Mouse (Mus musculus): ENCODE results near the gene Rai14. TPM values are rescaled to one million over a fixed set of nuclear protein-coding genes. Genes with fewer than 3 reads are reported as not detected.

Rai14 gene
- polyA plus RNA-seq, 1 experiment from 2014 or later = 59.8 TPM

- no peak overlapping the region for H3K4me3 ChIP-seq (replicated peaks)
- H3K27me3 ChIP-seq = no peaks in the 10 kb centered on the region
- 87% methylated on average over 10 of the region's 10 CpGs for WGBS
- peaks cover 24% of the 10 kb centered on the region for H3K4me1 ChIP-seq
- no peak overlapping the region for H3K9ac ChIP-seq
- H3K9me3 ChIP-seq = no peaks in the 10 kb centered on the region
- H3K27ac ChIP-seq = no peak overlapping the region
- no peaks in the 10 kb centered on the region for H3K36me3 ChIP-seq (replicated peaks)
- no peak for ATAC-seq (ENCODE audit: low FRiP score)
- no peak overlapping the region for H3K4me2 ChIP-seq
Measured at GRCm38 (mm10) chr15:10718763-10719162, 4.3 kb upstream of the Rai14 start.

DNA sequence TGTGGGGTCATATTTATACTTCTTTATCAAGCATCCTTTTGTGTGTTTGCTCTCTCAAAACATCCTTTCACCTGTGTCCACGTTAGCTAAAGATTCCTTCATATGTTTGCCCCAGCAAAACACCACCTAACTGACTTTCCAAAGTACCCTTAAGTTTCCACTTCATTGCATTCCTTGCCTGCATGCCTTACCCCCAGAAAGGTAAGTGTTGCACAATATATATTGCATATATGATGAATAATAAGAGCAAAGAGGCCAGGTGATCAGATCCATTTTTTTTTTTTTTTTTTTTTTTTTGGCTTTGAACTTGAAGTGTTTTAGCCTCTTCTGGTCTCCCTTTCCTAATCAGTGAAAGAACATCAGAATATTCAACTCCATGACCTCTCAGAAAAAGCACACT is 2.9 kb upstream of the Rai14 start:
- peaks cover 23% of the 10 kb centered on the region for H3K4me1 ChIP-seq
- no peak overlapping the region for H3K4me2 ChIP-seq
- ATAC-seq (ENCODE audit: low FRiP score) = no peak
- H3K27me3 ChIP-seq = no peaks in the 10 kb centered on the region
- no peak overlapping the region for H3K4me3 ChIP-seq (replicated peaks)
- H3K9ac ChIP-seq = no peak overlapping the region
- no peaks in the 10 kb centered on the region for H3K9me3 ChIP-seq
- 97% methylated on average over 1 of the region's 1 CpGs for WGBS
- no peaks in the 10 kb centered on the region for H3K36me3 ChIP-seq (replicated peaks)
- no peak overlapping the region for H3K27ac ChIP-seq

DNA sequence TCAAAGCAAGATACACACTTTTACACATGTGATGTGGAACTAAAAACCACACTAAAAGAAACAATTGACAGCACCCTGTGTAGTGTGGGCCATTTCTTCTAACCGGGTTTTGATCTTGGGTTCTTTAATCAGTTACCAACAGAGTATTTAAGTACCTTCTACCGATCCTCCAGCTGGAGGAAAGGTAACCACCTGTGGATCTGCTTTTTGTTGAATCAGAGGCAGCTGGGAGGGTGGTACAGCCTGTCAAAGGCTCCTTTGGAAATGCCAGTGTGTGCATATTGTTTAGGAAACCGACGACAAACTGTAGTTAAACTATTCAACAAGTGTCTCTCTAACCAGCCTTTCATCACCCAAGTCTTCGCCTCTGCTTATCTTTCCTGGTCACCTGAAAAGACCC is 1.5 kb upstream of the Rai14 start:
- no peak overlapping the region for H3K27ac ChIP-seq
- H3K4me3 ChIP-seq (replicated peaks) = no peak overlapping the region
- no peak overlapping the region for H3K9ac ChIP-seq
- no peaks in the 10 kb centered on the region for H3K9me3 ChIP-seq
- peaks cover 37% of the 10 kb centered on the region for H3K4me1 ChIP-seq
- 0 out of 2 replicates have a peak overlapping the region, but pooled peaks have one; percentile 91 for H3K4me2 ChIP-seq
- 10% methylated on average over 5 of the region's 5 CpGs for WGBS
- H3K36me3 ChIP-seq (replicated peaks) = no peaks in the 10 kb centered on the region
- ATAC-seq (ENCODE audit: low FRiP score) = no peak
- H3K27me3 ChIP-seq = no peaks in the 10 kb centered on the region

DNA sequence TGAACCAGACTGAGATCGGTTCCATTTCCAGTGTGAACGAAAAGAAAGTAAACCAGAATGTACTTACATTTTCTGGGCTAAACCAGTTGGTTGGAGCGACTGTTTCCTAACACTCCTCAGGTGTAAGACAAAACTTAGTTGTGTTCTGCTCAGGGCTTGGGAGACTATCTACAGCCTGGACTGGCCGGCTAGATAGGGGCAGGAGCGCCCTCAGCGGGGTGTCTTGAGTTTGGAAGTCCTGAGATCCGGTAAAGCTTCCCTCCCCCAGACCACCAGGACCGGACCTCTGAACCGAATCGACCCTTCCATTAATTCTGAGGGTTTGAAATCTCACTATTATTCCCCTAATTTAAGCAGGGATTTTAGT is 698 bp upstream of the Rai14 start:
- H3K4me1 ChIP-seq = peaks cover 38% of the 10 kb centered on the region
- peak overlapping the region; percentile 79 for H3K27ac ChIP-seq
- peak; percentile 37 for ATAC-seq (ENCODE audit: low FRiP score)

GRCm38 (mm10) chr15:10713626-10714316 is 653 bp downstream of the Rai14 start:
- H3K27ac ChIP-seq = peak overlapping the region; percentile 79
- WGBS = under 1% methylated on average over 28 of the region's 35 CpGs
- peak overlapping the region; percentile 88 for H3K9ac ChIP-seq
- peaks cover 38% of the 10 kb centered on the region for H3K4me1 ChIP-seq
- H3K4me2 ChIP-seq = peak overlapping the region; percentile 91
- 0 out of 2 replicates have a peak, but pooled peaks cover 4% of the 10 kb centered on the region for H3K36me3 ChIP-seq (replicated peaks)
- ATAC-seq (ENCODE audit: low FRiP score) = peak; percentile 71
- H3K27me3 ChIP-seq = no peaks in the 10 kb centered on the region
- peak overlapping the region; percentile 84 for H3K4me3 ChIP-seq (replicated peaks)
- H3K9me3 ChIP-seq = no peaks in the 10 kb centered on the region

More for the DNA sequence above, 698 bp upstream of the Rai14 start:
- Histone ChIP-seq H3K27me3 (no peaks in the 10 kb centered on the region), H3K9me3 (no peaks in the 10 kb centered on the region), H3K36me3 (replicated peaks) (no peaks in the 10 kb centered on the region), H3K4me2 (peak overlapping the region; percentile 91), H3K9ac (peak overlapping the region; percentile 88; the same call in 1 of the 2 replicates), H3K4me3 (replicated peaks) (peak overlapping the region; percentile 84)
- WGBS = under 1% methylated on average over 10 of the region's 10 CpGs

DNA sequence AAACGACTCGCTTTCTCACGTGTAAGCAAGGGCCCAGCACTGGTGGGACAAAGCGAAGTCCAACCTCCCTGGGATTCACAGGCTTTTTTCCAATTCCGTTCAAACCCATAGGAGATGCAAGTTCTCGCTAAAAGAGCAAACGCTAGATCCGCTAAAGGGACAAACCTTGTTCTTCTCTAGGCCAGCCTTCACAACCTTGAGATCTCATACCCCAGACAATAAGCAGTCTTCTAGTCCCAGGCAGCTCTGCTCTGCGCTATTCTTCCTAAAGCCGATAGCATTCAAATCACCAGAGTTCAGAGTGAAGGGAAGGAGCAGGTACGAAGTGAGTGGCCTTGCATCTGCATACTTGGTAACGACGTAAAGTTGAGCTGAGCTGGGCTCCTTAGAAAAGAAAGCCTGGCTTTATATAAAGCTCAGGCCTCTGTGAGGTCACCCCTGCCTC is 1.2 kb downstream of the Rai14 start:
- Histone ChIP-seq H3K27ac (peak overlapping the region; percentile 79), H3K36me3 (replicated peaks) (0 out of 2 replicates have a peak, but pooled peaks cover 7% of the 10 kb centered on the region), H3K9me3 (no peaks in the 10 kb centered on the region), H3K9ac (peak overlapping the region; percentile 88), H3K4me3 (replicated peaks) (peak overlapping the region; percentile 84), H3K4me1 (peaks cover 38% of the 10 kb centered on the region), H3K27me3 (no peaks in the 10 kb centered on the region), H3K4me2 (peak overlapping the region; percentile 91)
- ATAC-seq (ENCODE audit: low FRiP score) = peak; percentile 10; the same call in 1 of the 2 replicates
- WGBS = 6% methylated on average over 13 of the region's 13 CpGs

DNA sequence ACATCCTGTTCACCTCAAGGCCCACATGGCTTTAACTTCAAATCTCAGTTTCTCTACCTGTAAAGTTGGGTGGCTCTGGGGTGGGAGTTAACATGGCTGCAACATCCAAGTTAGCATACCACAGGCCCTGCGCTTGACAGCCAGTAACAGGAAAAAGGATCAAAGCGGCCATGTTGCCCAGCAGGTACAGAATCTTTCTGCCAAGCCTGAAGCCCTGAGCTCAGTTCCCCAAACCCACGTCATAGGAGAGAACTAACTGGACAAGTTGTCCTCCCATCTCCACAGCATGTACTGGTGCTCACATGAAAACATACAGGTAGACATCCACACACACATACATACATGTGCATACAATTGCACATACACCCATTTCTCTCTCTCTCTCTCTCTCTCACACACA is 2.1 kb downstream of the Rai14 start:
- WGBS = 74% methylated on average over 3 of the region's 3 CpGs
- Histone ChIP-seq H3K9me3 (no peaks in the 10 kb centered on the region), H3K4me2 (peak overlapping the region; percentile 91), H3K4me1 (peaks cover 38% of the 10 kb centered on the region), H3K27ac (no peak overlapping the region), H3K36me3 (replicated peaks) (0 out of 2 replicates have a peak, but pooled peaks cover 7% of the 10 kb centered on the region), H3K9ac (0 out of 2 replicates have a peak overlapping the region, but pooled peaks have one; percentile 29), H3K4me3 (replicated peaks) (peak overlapping the region; percentile 84), H3K27me3 (no peaks in the 10 kb centered on the region)
- no peak for ATAC-seq (ENCODE audit: low FRiP score)

GRCm38 (mm10) chr15:10711231-10711630 is 3.2 kb downstream of the Rai14 start:
- no peaks in the 10 kb centered on the region for H3K9me3 ChIP-seq
- no peak overlapping the region for H3K4me3 ChIP-seq (replicated peaks)
- no peak overlapping the region for H3K27ac ChIP-seq
- no peaks in the 10 kb centered on the region for H3K27me3 ChIP-seq
- 0 out of 2 replicates have a peak, but pooled peaks cover 7% of the 10 kb centered on the region for H3K36me3 ChIP-seq (replicated peaks)
- ATAC-seq (ENCODE audit: low FRiP score) = no peak
- H3K4me1 ChIP-seq = peaks cover 37% of the 10 kb centered on the region
- 65% methylated on average over 6 of the region's 6 CpGs for WGBS
- H3K9ac ChIP-seq = no peak overlapping the region
- H3K4me2 ChIP-seq = peak overlapping the region; percentile 91

GRCm38 (mm10) chr15:10708591-10709272 is 5.7 kb downstream of the Rai14 start:
- Histone ChIP-seq H3K27ac (no peak overlapping the region), H3K4me3 (replicated peaks) (no peak overlapping the region), H3K4me1 (peaks cover 25% of the 10 kb centered on the region), H3K27me3 (no peaks in the 10 kb centered on the region), H3K36me3 (replicated peaks) (0 out of 2 replicates have a peak, but pooled peaks cover 7% of the 10 kb centered on the region), H3K9me3 (no peaks in the 10 kb centered on the region), H3K9ac (no peak overlapping the region), H3K4me2 (no peak overlapping the region)
- ATAC-seq (ENCODE audit: low FRiP score) = no peak
- 88% methylated on average over 10 of the region's 10 CpGs for WGBS

DNA sequence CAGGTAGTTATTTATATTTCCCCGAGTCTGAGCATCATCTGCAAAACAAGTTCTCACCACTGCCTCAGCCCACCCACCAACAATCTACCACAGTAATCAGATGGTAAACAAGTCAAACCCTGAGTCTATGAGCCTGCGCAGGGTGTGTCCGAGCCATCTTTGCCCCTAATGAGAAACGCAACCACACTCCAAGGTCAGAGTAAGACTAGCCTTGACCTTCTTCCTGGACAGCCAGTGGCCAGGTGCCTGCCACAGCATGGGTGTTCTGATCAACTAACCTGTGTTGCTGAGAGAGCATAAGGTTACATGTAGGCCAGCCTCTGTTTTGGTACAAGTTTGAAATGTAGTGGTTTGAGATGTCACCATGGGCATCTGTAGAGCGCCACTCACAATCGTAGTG is 7.3 kb downstream of the Rai14 start:
- no peak overlapping the region for H3K9ac ChIP-seq
- H3K27me3 ChIP-seq = no peaks in the 10 kb centered on the region
- H3K27ac ChIP-seq = no peak overlapping the region
- H3K36me3 ChIP-seq (replicated peaks) = 0 out of 2 replicates have a peak, but pooled peaks cover 7% of the 10 kb centered on the region
- no peaks in the 10 kb centered on the region for H3K9me3 ChIP-seq
- H3K4me2 ChIP-seq = no peak overlapping the region
- H3K4me3 ChIP-seq (replicated peaks) = no peak overlapping the region
- 97% methylated on average over 6 of the region's 6 CpGs for WGBS
- no peak for ATAC-seq (ENCODE audit: low FRiP score)
- H3K4me1 ChIP-seq = peaks cover 13% of the 10 kb centered on the region

- Histone ChIP-seq H3K4me3 (replicated peaks) (no peak overlapping the region), H3K4me2 (no peak overlapping the region), H3K9ac (no peak overlapping the region), H3K27me3 (no peaks in the 10 kb centered on the region), H3K36me3 (replicated peaks) (peaks cover 7% of the 10 kb centered on the region), H3K27ac (no peak overlapping the region), H3K4me1 (peaks cover 6% of the 10 kb centered on the region), H3K9me3 (no peaks in the 10 kb centered on the region)
- 84% methylated on average over 8 of the region's 8 CpGs for WGBS
- no peak for ATAC-seq (ENCODE audit: low FRiP score)
Measured at GRCm38 (mm10) chr15:10706414-10706813, 8.0 kb downstream of the Rai14 start.

- Histone ChIP-seq H3K9me3 (no peaks in the 10 kb centered on the region), H3K4me3 (replicated peaks) (no peak overlapping the region), H3K27ac (no peak overlapping the region), H3K4me2 (no peak overlapping the region), H3K27me3 (no peaks in the 10 kb centered on the region), H3K36me3 (replicated peaks) (peaks cover 11% of the 10 kb centered on the region), H3K9ac (no peak overlapping the region), H3K4me1 (no peaks in the 10 kb centered on the region; the same call in 1 of the 2 replicates)
- ATAC-seq (ENCODE audit: low FRiP score) = no peak
- WGBS = 65% methylated on average over 5 of the region's 5 CpGs
Measured at GRCm38 (mm10) chr15:10705752-10706151, 8.7 kb downstream of the Rai14 start.
